Mouse (Mus musculus) large intestine, adult 2 months (tissue): ENCODE results near the gene Gcc1. TPM values are rescaled to one million over a fixed set of nuclear protein-coding genes. Genes with fewer than 3 reads are reported as not detected.

Source experiments
- DNase-seq: peaks from one replicate; pipeline ENCODE4 v3.0.0-alpha.2; 2012; ENCODE audit warnings: low read depth, low spot score
- WGBS: fragments of 180-500 bp; shearing (Covaris S2); methylation state at CpG from one replicate; pipeline ENCODE4 v1.1.7; 2018; 5-methylcytosine and 5-hydroxymethylcytosine counted together
- polyA plus RNA-seq: library from polyadenylated mRNA; depleted of rRNA; stranded (reverse); fragments of >200 nt; gene quantifications from 2 replicates; pipeline ENCODE4 v1.2.3, GENCODE M21; 2012

Gcc1 gene
- polyA plus RNA-seq, 1 experiment: 4.6 TPM

DNA sequence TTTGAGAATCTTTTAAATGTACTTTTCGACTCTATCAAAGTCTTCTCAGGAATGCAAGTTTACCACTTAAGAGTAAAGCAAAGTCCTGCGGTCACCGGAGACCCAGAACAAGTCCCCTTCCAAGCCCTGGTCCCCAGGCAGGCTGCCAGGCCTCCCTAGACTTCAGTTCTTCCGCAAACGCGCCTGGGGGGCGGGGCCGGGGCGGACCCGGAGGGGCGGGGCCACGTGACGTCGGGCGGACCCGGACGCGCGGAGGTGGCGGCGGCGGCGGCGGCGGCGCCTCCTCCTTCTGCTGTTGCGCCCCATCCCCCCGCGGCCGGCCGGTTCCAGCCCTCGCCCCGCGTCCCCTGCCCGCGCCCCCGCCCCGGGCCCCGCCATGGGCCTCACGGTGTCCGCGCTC is 4.9 kb downstream of the Gcc1 start, which contains the start of gene Arf5:
Gene Arf5, plus strand, starts transcription at position 248 of the 400 bp plus-strand sequence.
- DNase-seq: peak; percentile 63
- WGBS: 2% methylated on average over 40 of the region's 42 CpGs

DNA sequence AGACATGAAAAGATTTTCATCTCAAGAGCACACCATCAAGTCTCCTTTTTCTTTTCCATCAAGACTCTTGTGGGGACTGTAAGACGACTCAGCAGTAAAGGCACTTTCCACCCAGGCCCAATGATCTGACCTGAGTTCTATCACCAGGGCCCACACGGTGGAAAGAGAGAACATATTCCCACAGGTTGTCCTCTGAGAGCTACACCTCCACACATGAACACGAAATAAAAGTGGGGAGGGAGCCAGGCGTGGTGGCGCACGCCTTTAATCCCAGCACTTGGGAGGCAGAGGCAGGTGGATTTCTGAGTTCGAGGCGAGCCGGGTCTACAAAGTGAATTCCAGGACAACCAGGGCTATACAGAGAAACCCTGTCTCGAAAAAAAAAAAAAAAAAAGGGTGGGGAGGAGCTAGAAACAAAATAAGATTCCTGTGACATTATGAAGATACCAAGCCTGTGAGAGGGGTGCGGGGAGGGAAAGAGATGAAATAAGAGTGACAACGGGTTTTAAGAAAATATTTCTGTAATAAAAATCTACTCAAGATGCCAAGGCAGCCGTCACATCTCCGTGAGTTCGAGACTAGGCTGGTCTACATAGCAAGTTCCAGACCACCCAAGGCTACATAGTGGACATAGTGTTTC is 5.4 kb downstream of the Gcc1 start:
- 59% methylated on average over 15 of the region's 15 CpGs for WGBS
- no peak for DNase-seq

DNA sequence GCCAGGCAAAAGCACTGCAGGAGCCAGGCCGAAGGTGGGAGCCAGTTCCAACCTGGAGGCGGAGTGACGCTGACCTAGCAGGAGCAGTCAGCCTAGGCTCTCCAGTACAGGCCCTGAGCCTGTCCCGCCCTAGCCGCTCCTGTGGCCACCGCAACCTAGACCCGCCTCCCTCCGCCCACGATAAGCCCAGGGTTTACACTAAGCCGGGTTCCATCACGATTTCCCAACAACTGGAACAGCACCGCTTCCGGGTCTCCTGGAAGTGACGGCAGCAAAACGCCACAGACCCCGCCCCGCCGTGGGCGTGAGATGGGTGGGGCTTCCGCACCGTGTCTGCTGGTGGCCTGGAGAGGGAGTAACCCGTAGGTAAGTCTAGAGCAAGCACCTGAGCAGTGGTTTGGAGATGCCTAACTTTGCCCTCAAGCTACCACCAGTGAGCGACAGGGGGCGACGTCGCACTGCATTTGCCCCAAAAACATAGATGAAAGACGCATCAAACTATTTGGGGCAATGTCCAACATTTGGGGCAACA is 6.7 kb downstream of the Gcc1 start:
- WGBS: under 1% methylated on average over 27 of the region's 27 CpGs
- DNase-seq: peak; percentile 93

DNA sequence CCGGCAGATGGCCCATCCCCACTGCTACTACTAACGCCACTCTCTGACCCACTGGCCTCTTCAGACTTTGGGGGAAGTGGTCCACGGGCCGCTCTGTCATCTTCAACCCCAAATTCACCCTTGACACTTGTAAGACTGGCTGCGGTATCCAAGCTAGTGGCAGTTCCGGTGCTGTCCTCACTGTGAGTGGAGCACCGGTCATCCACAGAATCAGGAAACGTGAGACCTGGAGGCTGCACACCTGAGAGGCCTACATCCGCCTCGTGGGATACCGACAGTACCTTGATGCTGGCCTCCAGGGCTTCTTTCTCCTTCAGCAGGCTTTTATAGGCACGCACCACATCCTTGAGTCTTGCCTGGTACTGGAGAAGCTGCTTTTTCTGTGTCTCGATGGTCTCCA is 7.3 kb downstream of the Gcc1 start:
- WGBS: 9% methylated on average over 13 of the region's 13 CpGs
- no peak for DNase-seq

DNA sequence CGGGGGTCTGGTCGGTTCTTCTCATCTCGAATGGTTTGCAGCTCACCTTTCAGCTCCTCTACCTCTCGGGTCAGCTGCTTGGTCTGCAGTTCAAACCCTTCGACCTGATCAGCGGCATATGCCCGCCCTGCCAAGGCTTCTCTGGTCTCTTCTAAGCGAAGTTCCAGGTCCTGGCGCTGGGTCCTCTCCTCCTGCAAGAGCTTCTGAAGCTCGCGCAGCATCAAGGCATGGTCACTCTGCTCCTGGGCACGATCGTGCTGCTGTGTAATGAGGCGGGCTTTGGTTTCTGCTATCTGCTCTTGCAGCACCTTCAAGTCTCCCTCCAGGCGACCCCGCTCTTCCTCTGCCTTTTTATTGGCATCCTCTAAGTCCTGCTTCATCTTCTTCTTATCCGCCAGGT is 7.8 kb downstream of the Gcc1 start:
- no peak for DNase-seq
- 63% methylated on average over 17 of the region's 17 CpGs for WGBS

DNA sequence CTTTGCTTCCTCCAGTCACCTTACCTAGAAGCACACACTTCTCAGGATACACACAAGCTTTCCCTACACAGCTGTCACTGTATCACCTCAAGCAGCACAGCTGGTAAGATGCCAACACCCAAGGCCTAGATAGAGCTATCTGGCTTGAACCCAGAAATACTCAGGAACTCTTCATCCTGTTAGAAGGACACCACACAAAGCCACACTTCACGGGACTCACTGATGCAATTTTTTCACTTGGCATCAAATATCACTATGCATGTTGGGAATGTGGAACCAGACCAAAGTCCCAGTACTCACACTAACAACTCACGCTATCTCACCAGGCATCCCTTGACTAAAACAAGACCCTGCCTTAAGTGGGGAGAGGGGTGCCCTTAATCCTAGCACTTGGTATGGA is 8.5 kb downstream of the Gcc1 start:
- 34% methylated on average over 2 of the region's 2 CpGs for WGBS
- DNase-seq: no peak

DNA sequence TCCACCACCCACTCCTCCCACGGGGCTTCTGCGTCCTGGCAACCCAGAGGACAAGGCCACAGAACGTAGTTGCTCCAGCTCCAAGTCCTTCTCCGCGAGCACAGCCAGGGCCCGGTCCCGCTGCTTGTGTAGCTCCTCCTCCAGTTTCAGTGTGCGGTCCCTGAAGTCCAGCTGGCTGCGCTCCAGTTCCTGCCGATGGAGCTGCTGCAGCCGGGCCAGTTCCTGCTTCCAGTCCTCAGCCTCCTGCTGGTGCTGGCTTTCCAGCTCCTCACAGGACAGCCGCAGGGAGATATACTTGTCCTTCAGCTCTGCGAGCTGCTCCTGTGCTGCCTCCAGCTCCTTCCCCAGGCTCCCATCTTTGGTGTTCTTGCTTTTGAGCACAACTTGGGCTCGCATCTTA is 9.7 kb downstream of the Gcc1 start:
- 71% methylated on average over 14 of the region's 14 CpGs for WGBS
- no peak for DNase-seq

DNA sequence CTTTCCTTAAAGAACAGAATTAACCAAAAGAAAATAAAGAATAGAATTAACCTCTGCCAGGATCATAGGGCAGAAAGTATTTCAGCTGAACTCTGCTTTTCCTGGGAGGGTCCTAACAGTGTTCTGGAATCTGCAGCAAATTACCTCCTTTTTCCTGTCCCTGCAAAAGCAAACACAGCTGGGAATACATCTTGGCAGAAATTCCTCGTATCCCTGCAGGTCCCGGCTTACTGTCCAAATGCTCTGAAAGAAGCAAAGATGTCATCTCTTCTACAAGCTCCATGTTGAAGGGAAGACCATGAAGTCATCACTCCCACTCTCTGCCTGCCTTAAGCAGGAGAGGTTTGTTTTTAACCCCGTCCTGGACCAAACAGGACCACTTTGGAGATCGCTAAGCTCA is 11.2 kb downstream of the Gcc1 start:
- WGBS: 58% methylated on average over 4 of the region's 4 CpGs
- no peak for DNase-seq

DNA sequence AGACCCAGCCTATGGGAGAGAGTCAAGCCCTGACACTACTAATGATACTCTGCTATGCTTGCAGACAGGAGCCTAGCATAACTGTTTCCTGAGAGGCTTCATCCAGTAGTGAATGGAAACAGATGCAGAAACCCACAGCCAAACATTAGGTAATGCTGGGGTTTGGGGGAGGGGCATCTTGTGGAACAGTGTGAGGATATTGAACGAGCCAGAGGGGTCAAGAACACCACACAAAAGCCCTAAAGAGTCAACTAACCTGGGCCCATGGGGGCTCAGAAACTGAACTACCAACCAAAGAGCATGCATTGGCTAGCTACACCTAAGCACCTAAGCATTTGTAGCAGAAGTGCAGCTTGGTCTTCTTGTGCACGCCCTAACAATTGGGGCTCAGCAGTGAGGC is 17.0 kb downstream of the Gcc1 start:
- DNase-seq: no peak
- 70% methylated on average over 2 of the region's 2 CpGs for WGBS

DNA sequence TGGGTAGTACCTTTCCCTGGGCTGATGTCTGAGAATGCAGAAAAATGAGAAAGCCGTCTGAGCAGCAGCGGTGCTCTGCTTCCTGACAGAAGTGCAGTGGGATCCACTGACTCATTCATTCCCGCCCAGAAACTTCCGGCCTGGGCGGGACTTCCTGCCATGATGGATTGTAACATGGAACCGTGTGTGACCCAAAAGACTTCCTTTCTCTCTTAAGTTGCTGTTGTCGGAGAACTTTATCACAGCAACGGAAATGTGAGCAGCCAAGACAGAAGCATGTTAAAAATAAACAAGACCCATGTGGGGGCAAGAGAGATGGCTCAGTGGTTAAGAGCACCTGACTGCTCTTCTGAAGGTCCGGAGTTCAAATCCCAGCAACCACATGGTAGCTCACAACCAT is 18.1 kb downstream of the Gcc1 start:
- no peak for DNase-seq
- WGBS: 80% methylated on average over 9 of the region's 9 CpGs

DNA sequence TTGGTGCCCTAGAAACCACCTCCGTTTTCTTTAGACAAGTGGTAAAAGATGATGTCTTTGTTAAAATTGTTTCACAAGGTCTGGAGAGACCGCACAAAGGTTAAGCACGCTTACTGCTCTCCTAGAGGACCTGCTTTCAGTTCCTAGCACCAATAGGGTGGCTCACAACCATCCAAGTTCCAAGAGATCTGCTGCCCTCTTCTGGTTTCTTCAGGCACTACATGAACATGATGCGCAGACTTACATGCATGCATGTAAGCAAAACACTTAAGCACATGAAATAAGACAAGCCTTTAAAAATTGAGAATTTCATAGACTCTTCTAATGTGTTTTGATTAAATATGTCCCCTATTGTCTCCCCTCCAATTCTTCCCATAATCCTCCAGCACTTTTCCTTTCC is 28.4 kb downstream of the Gcc1 start:
- WGBS: 91% methylated on average over 4 of the region's 4 CpGs
- no peak for DNase-seq

DNA sequence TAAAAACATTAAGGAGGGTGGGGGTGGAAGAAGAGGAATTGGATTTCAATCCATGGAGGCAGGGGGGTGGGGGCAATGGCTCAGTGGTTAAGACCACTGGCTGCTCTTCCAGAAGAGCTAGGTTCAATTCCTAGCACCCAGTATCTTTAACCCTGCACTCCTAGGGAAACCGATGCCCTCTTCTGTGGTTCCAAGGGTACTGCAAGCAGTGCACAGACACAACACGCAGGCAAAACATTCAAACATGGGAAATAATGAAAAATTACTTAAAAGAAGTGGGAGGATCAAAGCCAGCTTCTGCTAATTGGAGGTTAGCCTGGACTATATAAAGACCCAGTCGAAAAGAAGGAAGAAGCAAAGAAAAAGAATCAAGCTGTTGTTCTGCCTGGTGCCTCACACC is 29.5 kb downstream of the Gcc1 start:
- 85% methylated on average over 3 of the region's 3 CpGs for WGBS
- no peak for DNase-seq

DNA sequence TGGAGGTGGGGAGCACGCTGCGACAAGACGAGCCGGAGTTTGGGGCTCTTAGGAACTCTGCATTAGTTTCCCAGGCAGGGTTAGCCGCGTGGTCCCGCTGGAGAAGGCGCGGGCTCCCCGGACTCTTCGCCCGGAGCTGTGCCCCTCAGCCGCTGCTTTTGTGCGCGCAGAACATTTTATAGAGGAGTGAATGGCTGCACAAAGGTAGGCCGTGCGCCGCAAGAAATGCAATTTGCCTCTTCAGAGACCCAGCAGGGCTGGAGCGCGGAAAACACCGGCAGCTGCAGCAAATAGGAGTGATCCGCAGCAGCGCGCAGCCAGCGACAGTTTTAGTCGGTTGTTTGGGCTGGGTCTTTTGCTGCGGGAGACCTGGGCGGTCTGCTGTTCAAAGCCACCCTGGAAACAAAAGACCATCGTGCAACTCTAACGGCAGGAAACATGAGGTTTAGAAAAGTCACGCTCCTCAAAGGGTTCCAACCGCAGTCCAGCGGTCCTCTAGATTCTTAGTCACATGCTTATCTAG is 30.4 kb downstream of the Gcc1 start, which contains the start of gene Zfp800:
Gene Zfp800, minus strand, starts transcription at position 325 of the 523 bp plus-strand sequence.
- DNase-seq: no peak
- 4% methylated on average over 33 of the region's 33 CpGs for WGBS

DNA sequence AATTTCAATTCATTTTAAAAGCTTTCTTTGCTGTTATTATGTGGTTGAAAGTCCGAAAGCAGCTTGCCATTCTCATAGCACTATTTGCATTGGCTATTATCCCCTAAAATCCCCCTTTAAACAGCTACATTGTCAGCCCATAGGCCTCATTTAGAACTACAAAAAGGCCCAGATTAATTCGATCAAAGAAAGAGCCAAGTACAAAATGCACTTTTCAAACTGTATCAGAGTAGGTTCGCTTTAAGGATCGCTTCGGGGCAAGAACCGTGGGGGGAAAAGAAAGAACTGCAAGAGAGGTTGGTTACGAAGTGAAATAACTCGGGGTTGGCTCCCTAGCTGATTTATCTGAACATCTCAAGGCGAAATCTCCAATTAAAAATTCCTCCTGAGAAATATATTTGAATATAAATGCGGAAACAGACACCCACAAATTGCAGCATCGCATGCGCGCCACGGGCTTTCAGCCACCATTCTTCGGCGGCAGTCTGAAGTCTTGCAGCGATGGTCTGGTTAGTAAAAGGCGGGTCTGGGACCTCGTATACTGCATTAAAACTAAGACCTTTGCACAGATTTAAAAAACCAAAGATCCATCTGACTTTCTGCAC is 31.2 kb downstream of the Gcc1 start:
- DNase-seq: no peak
- WGBS: 7% methylated on average over 19 of the region's 19 CpGs

DNA sequence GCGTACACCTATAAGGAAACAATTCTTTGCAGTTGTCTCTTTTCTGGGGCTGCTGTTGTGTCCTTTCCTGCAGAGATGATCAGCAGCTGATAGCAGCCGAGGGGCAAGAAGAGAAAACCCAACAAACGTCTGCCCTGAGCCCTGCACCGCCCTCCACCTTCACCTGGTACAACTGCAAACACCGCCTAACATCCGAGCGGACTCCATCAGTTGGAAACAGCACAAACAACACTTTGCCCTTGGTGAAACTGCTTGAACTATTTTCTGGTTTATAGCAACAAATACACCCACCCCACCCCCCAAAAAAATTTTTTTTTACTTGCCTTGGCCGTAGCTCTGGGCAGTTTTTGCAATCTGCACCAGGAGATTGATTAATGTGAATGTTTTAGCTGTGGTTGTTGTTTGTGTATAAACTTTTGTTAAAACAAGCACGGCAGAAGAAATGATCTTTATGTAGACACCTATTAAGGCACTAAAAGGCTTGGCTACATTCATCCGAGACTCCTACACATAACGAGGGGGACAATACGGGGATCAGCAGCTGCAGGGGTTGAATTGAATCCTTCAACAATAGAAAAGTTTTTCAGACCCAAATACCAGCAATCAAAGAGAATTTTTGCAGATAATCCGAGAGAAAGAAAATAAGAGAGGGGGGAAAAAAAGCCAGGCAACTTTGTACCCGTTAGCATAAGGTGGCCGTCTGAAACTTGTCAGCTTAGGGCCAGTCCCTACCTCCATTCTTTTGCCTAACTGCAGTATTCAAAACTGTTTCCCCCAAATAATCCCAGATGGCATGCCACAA is 31.9 kb downstream of the Gcc1 start:
- WGBS: 41% methylated on average over 15 of the region's 15 CpGs

DNA sequence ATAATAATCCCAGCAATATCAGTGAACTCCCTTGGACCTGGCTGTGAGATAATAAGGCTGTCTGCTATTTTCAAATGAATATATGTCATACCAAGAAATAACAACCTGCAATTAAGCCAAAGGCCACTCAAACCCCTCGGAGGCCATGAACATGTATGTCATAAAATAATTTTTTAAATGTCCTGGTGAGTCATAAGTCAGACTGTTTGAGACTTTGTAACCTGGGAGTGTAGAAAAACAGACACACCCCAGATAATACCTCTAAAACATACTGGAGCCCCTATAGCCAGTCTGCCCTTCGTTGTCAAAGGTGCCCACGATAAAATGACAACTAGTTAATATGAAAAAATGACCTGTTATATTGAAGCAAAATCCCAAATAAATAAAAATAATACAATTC is 39.2 kb downstream of the Gcc1 start:
- WGBS: 41% methylated on average over 3 of the region's 3 CpGs
- DNase-seq: no peak

More for the DNA sequence above, 31.9 kb downstream of the Gcc1 start:
- DNase-seq: no peak

DNA sequence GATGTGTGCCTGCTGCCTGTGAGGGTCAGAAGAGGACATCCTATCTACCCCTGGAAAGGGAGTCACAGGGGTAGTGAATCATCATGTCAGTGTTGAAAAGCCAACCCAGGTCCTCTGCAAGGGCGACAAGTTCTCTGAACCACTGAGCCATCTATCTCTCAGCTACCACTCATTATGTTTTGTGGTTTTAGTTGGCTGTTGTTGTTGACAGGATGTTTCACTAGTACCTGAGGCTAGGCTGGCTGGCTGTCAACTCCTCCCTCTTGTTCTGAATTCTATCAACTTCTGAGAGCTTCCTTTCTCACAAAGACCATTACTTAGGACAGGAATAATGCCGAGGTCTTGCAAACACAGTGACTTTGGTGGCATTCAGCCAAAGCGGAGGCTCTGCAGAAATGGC is 43.0 kb downstream of the Gcc1 start:
- WGBS: 79% methylated on average over 3 of the region's 3 CpGs

DNA sequence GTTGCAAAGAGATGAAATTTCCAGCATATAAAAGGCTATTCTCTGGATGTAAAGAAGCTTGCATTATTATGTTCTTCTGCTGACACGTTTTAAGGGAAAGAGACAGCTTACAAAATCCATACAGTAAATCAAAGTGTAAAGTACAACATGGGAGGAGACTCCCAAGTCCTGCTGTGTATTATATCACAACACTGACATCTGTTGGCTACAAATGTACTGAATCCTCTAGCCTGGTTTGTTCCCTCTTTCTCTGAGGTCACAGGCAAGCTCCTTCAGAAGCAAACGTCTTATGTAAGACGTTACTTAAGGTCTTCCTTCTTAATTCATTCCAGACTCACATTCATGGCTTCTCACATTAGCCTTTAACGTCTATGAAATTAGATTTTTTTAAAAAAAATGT is 46.2 kb downstream of the Gcc1 start:
- DNase-seq: no peak
- 36% methylated on average over 4 of the region's 4 CpGs for WGBS

More for the DNA sequence above, 43.0 kb downstream of the Gcc1 start:
- no peak for DNase-seq

DNA sequence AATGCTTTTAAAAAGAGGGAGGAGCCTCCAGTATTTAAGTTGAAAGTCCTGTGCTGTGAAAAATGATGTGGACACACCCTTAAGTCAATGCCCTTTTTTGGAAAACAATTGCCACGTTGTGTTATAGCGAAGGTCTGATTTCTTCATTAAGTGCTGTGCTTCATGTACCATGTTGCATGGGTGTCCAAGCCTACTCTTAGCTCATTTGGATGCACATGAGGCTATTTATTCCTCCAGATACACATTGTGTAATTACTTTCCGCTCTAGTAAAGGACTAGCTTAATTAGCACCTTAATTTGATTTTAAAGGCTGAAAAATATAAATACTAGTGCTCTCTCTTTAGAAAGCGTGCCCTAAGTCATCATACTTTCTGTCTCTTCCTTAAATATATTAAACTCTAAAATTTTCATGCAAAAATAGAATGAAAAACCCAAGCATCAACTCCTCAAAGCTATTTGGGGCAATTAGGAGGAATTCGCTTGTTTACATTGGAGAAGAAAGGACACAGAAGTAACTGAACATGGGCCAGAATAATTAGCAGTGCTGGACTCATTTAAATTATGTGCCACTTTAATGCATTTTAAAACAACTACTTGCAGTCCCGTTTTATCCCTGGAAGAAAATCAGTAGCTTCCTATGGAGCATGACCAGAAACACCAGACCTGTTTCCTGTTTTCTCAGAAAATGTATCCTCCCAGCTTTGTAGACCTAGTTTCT is 58.1 kb downstream of the Gcc1 start:
- DNase-seq: no peak
- 71% methylated on average over 6 of the region's 6 CpGs for WGBS

DNA sequence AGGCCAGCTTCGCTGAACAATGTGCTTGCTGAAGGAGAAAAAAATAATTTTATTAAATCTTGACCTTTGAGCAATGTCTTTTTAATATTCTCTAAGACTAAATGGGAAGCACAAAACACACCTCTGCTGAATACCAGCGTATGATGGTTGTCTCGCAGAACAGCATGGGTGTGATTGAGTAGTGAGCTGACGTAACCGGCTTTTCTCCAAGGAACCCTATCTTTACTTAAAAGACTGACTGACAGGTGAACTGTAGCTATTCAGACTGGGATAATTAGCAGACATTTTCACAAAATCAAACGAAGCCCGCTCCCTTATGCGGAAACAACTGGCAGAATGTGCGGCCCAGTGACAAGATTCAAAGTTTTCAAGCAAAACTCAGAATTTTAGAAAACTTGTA is 60.6 kb downstream of the Gcc1 start:
- no peak for DNase-seq

More for the DNA sequence above, 60.6 kb downstream of the Gcc1 start:
- WGBS: 93% methylated on average over 9 of the region's 9 CpGs
